Mouse (Mus musculus): ENCODE measurements around the gene Mup2.
"Not testable (repeated sequence)": the region's sequence is repeated elsewhere in the genome, so short reads cannot be mapped to it uniquely, and the experiment has no call there.

Gene Mup2

DNA sequence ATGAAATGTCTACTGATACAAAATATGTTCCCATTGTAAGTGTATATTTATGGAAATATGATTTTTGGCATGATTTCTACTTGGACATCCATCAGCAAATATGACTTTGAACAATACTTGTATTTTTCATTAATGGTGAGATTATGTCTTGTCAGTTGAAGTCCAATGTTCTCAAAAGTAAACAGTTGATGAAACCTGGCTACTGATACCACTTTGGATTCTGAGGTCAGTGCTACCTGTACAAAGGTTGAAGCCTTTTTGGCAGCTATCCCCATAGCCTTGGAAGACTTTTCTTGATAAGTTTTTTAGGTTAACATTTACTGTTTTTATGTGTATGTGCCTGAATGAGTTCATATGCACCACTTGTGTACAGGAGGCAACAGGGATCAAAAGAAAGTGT is at the start of gene Mup2:
Gene Mup2, minus strand, starts transcription at position 101 of the 400 bp plus-strand sequence.
- not testable (repeated sequence) for DNase-seq (ENCODE audit: low read depth, low spot score)
